Mouse (Mus musculus) thymus, adult 2 months (tissue): ENCODE data around the gene Tex9.

Experiments used
- CTCF ChIP-seq: fragments of 200-500 bp; IDR thresholded peaks from 2 replicates; pipeline ENCODE4 v1.5.1; 2012; ENCODE audit warnings: mild to moderate bottlenecking, control low read depth, low read length, moderate library complexity, borderline replicate concordance; ENCODE audit not compliant: control insufficient read depth, poor library complexity, insufficient read depth; ENCODE audit errors: extremely low read depth
- POLR2A ChIP-seq: fragments of 200-500 bp; IDR thresholded peaks from 2 replicates; pipeline ENCODE4 v1.6.1; 2012; ENCODE audit warnings: mild to moderate bottlenecking, low read length, control low read depth, moderate library complexity; ENCODE audit not compliant: control insufficient read depth, poor library complexity, insufficient read depth; ENCODE audit errors: extremely low read depth

GRCm38 (mm10) chr9:72418443-72418842, 73.6 kb downstream of the Tex9 start:
- no peak for TF ChIP-seq CTCF
- TF ChIP-seq POLR2A: no peak
